Mouse (Mus musculus): ENCODE results near the gene Cyb5d1. TPM values are rescaled to one million over a fixed set of nuclear protein-coding genes. Genes with fewer than 3 reads are reported as not detected.

Gene Cyb5d1
- polyA plus RNA-seq, 1 experiment from 2014 or later = 20.6 TPM

DNA sequence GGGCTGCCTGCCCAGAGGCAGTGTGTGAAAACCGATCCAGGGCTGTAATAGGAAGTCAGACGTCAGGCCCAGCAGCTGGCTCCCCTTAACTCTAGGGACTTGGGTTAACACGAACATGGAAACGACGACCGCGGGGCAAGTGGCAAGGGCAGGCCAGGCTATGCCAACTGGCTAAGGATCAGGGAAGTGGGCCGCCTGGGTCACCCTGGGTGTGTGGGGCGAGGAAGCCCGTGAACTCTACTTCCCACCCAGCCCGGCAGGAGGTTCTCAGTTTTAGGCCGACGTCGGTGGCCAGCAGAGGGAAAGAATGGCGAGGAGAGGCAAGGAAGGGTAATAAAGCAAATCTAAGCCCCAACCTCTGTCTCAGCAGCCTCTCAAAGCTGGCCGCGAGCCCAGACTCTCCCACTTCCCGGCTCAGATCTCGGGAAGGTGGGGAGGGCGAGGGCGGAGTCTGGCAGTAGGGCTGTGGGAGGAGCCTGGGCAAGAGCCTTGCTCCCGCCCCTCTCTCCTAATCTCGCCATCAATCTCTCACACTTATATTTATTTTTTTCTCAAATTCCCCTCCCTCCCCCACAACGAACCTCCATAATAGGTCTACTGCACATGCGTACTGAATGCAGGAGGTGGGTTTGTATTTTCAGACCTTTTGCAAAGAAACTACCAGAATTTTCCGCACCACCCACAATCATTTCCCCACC lies 29.1 kb downstream of the Cyb5d1 start:
- Histone ChIP-seq H3K36me3 (peaks cover 18% of the 10 kb centered on the region), H3K4me1 (replicated peaks) (peaks cover 53% of the 10 kb centered on the region), H3K27me3 (no peaks in the 10 kb centered on the region), H3K4me3 (peak overlapping the region; percentile 82), H3K4me2 (peak overlapping the region; percentile 97), H3K9ac (peak overlapping the region; percentile 51), H3K9me3 (replicated peaks) (no peaks in the 10 kb centered on the region), H3K27ac (peak overlapping the region; percentile 97)
- 1% methylated on average over 26 of the region's 26 CpGs for WGBS
- ATAC-seq (replicated peaks; ENCODE audit: insufficient number of reproducible peaks, insufficient read depth, low FRiP score, low read depth) = peak; percentile 83

GRCm38 (mm10) chr11:69365722-69366121 lies 29.7 kb downstream of the Cyb5d1 start:
- peak overlapping the region; percentile 51 for H3K9ac ChIP-seq
- WGBS = 41% methylated on average over 6 of the region's 6 CpGs
- H3K4me3 ChIP-seq = peak overlapping the region; percentile 82
- H3K9me3 ChIP-seq (replicated peaks) = no peaks in the 10 kb centered on the region
- peak overlapping the region; percentile 97 for H3K27ac ChIP-seq
- H3K27me3 ChIP-seq = no peaks in the 10 kb centered on the region
- H3K36me3 ChIP-seq = peaks cover 24% of the 10 kb centered on the region
- H3K4me1 ChIP-seq (replicated peaks) = peaks cover 47% of the 10 kb centered on the region
- ATAC-seq (replicated peaks; ENCODE audit: insufficient number of reproducible peaks, insufficient read depth, low FRiP score, low read depth) = no peak
- H3K4me2 ChIP-seq = peak overlapping the region; percentile 97

DNA sequence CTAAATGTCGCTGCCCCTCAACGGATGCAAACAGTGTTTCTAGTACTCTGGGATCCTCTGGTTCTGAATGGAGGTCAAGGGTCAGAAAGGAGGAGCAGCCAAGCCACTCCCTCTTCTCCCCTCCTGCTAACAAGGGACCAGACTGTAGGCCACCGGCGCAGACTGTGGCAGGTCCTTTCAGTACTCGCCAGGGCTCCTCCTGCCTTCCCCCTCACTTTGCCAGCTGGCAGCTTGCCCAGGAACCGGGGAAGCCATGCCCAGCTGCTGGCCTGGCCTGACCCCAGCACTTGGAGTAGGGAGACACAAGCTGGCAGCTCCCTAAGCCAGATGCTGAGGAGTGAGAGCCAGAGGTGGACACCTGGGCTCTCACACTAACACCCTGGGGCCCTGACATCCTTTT lies 30.5 kb downstream of the Cyb5d1 start:
- WGBS = 3% methylated on average over 6 of the region's 6 CpGs
- Histone ChIP-seq H3K27me3 (no peaks in the 10 kb centered on the region), H3K4me1 (replicated peaks) (peaks cover 44% of the 10 kb centered on the region), H3K4me2 (peak overlapping the region; percentile 97; the same call in 1 of the 2 replicates), H3K36me3 (peaks cover 32% of the 10 kb centered on the region), H3K9ac (0 out of 2 replicates have a peak overlapping the region, but pooled peaks have one; percentile 28), H3K4me3 (0 out of 2 replicates have a peak overlapping the region, but pooled peaks have one; percentile 10), H3K9me3 (replicated peaks) (no peaks in the 10 kb centered on the region), H3K27ac (peak overlapping the region; percentile 97)
- ATAC-seq (replicated peaks; ENCODE audit: insufficient number of reproducible peaks, insufficient read depth, low FRiP score, low read depth) = peak; percentile 68

DNA sequence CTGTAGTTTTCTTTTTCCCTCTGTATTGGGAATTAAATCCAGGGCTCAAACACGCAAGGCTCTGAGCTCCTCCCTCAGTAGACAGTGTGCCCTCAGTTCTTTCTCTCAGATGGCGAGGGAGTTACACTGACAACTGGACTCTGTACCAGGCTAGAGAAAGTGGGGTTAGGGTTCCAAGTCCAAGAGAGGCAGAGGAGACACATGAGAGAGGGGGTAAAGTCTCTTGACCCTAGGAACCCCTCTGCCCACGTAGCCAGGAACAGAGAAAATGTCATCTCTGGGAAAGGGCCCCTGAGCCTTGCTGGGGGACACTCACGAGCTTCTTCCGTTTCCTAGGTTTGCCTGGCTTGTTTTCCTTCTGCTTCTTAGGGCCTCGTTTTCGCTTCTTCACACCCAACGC lies 31.1 kb downstream of the Cyb5d1 start:
- no peak for ATAC-seq (replicated peaks; ENCODE audit: insufficient number of reproducible peaks, insufficient read depth, low FRiP score, low read depth)
- Histone ChIP-seq H3K27ac (peak overlapping the region; percentile 97), H3K4me3 (peak overlapping the region; percentile 10; the same call in 1 of the 2 replicates), H3K4me1 (replicated peaks) (peaks cover 42% of the 10 kb centered on the region), H3K9ac (0 out of 2 replicates have a peak overlapping the region, but pooled peaks have one; percentile 28), H3K27me3 (no peaks in the 10 kb centered on the region), H3K36me3 (peaks cover 38% of the 10 kb centered on the region), H3K4me2 (peak overlapping the region; percentile 97; the same call in 1 of the 2 replicates), H3K9me3 (replicated peaks) (no peaks in the 10 kb centered on the region)
- 53% methylated on average over 8 of the region's 8 CpGs for WGBS

- ATAC-seq (replicated peaks; ENCODE audit: insufficient number of reproducible peaks, insufficient read depth, low FRiP score, low read depth) = no peak
- H3K4me2 ChIP-seq = no peak overlapping the region
- WGBS = 70% methylated on average over 2 of the region's 2 CpGs
Measured at GRCm38 (mm10) chr11:69362479-69362878, 33.0 kb downstream of the Cyb5d1 start.

GRCm38 (mm10) chr11:69362021-69362420 lies 33.4 kb downstream of the Cyb5d1 start:
- Histone ChIP-seq H3K4me1 (replicated peaks) (peaks cover 28% of the 10 kb centered on the region), H3K27me3 (no peaks in the 10 kb centered on the region), H3K9me3 (replicated peaks) (no peaks in the 10 kb centered on the region), H3K4me2 (no peak overlapping the region), H3K27ac (no peak overlapping the region), H3K4me3 (no peak overlapping the region), H3K36me3 (peaks cover 60% of the 10 kb centered on the region), H3K9ac (no peak overlapping the region)
- whole genome bisulfite sequencing = 74% methylated on average over 7 of the region's 7 CpGs
- ATAC-seq (replicated peaks; ENCODE audit: insufficient number of reproducible peaks, insufficient read depth, low FRiP score, low read depth) = no peak

More at GRCm38 (mm10) chr11:69362479-69362878, 33.0 kb downstream of the Cyb5d1 start:
- H3K27me3 ChIP-seq = no peaks in the 10 kb centered on the region
- H3K27ac ChIP-seq = no peak overlapping the region
- H3K4me1 ChIP-seq (replicated peaks) = peaks cover 33% of the 10 kb centered on the region
- no peak overlapping the region for H3K9ac ChIP-seq
- H3K4me3 ChIP-seq = no peak overlapping the region
- no peaks in the 10 kb centered on the region for H3K9me3 ChIP-seq (replicated peaks)
- peaks cover 55% of the 10 kb centered on the region for H3K36me3 ChIP-seq

- Histone ChIP-seq H3K4me2 (no peak overlapping the region), H3K4me1 (replicated peaks) (no peaks in the 10 kb centered on the region), H3K9me3 (replicated peaks) (no peaks in the 10 kb centered on the region), H3K36me3 (peaks cover 83% of the 10 kb centered on the region), H3K9ac (no peak overlapping the region), H3K27me3 (no peaks in the 10 kb centered on the region), H3K27ac (no peak overlapping the region), H3K4me3 (no peak overlapping the region)
- WGBS = 86% methylated on average over 12 of the region's 12 CpGs
- ATAC-seq (replicated peaks; ENCODE audit: insufficient number of reproducible peaks, insufficient read depth, low FRiP score, low read depth) = no peak
Measured at GRCm38 (mm10) chr11:69357690-69358089, 37.7 kb downstream of the Cyb5d1 start.

DNA sequence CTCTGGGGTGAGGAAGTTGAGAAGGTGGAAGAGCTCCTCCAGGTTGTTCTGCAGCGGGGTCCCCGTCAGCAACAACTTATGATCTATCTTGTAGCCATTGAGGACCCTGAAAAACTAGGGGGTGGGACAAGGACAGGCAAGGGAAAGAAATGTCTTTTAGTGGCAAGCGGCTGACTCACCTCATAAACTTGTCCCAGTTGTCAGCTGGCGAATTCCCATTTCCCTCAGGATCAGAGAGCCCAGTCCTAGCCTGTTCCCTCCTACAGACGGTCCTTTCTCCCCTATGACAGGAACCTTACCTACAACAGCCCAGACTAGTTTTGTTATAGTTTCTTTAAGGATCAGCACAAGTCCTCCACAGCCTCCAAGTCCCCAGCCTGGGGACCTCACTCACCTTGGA lies 38.9 kb downstream of the Cyb5d1 start:
- 87% methylated on average over 5 of the region's 5 CpGs for WGBS
- no peak overlapping the region for H3K27ac ChIP-seq
- ATAC-seq (replicated peaks; ENCODE audit: insufficient number of reproducible peaks, insufficient read depth, low FRiP score, low read depth) = no peak
- no peaks in the 10 kb centered on the region for H3K9me3 ChIP-seq (replicated peaks)
- no peak overlapping the region for H3K9ac ChIP-seq
- no peak overlapping the region for H3K4me2 ChIP-seq
- no peak overlapping the region for H3K4me3 ChIP-seq
- H3K27me3 ChIP-seq = no peaks in the 10 kb centered on the region
- no peaks in the 10 kb centered on the region for H3K4me1 ChIP-seq (replicated peaks)
- peaks cover 85% of the 10 kb centered on the region for H3K36me3 ChIP-seq

- Histone ChIP-seq H3K27ac (no peak overlapping the region), H3K9ac (no peak overlapping the region), H3K36me3 (peaks cover 55% of the 10 kb centered on the region), H3K4me3 (no peak overlapping the region), H3K4me2 (no peak overlapping the region), H3K9me3 (replicated peaks) (no peaks in the 10 kb centered on the region), H3K27me3 (no peaks in the 10 kb centered on the region), H3K4me1 (replicated peaks) (no peaks in the 10 kb centered on the region; the same call in 1 of the 2 replicates)
- no peak for ATAC-seq (replicated peaks; ENCODE audit: insufficient number of reproducible peaks, insufficient read depth, low FRiP score, low read depth)
- 84% methylated on average over 25 of the region's 26 CpGs for WGBS
Measured at GRCm38 (mm10) chr11:69346441-69346840, 49.0 kb downstream of the Cyb5d1 start.

Other genes starting within 250 kb of the Cyb5d1 start
- gene Alox12b, start 238.6 kb downstream of the Cyb5d1 start, polyA plus RNA-seq (2015; fragmentation: Nextera tagmentation; extraction: Ambion mirVana) = 0.05 TPM in 2 replicates
- 1.9 and 2.1 TPM in 2 replicates for gene Alox8, start 197.8 kb downstream of the Cyb5d1 start, polyA plus RNA-seq (2015; fragmentation: Nextera tagmentation; extraction: Ambion mirVana)
- gene Gucy2e, start 158.6 kb downstream of the Cyb5d1 start, polyA plus RNA-seq (2015; fragmentation: Nextera tagmentation; extraction: Ambion mirVana) = 0.08 and 0.13 TPM in 2 replicates
- 12.7 and 17.2 TPM in 2 replicates for gene Cntrob, start 71.9 kb downstream of the Cyb5d1 start, polyA plus RNA-seq (2015; fragmentation: Nextera tagmentation; extraction: Ambion mirVana)
- gene Trappc1, start 71.7 kb downstream of the Cyb5d1 start, polyA plus RNA-seq (2015; fragmentation: Nextera tagmentation; extraction: Ambion mirVana) = 163 and 164 TPM in 2 replicates
- gene Kcnab3, start 69.4 kb downstream of the Cyb5d1 start, polyA plus RNA-seq (2015; fragmentation: Nextera tagmentation; extraction: Ambion mirVana) = 0.77 and 1.1 TPM in 2 replicates
- gene Rnf227, start 55.2 kb downstream of the Cyb5d1 start, polyA plus RNA-seq (2015; fragmentation: Nextera tagmentation; extraction: Ambion mirVana) = 6.6 and 7.3 TPM in 2 replicates
- 14.2 and 22.9 TPM in 2 replicates for gene Chd3, start 26.2 kb downstream of the Cyb5d1 start, polyA plus RNA-seq (2015; fragmentation: Nextera tagmentation; extraction: Ambion mirVana)
- 129 and 132 TPM in 2 replicates for gene Naa38, start 144 bp downstream of the Cyb5d1 start, polyA plus RNA-seq (2015; fragmentation: Nextera tagmentation; extraction: Ambion mirVana)
- gene Tmem88, start 2.6 kb upstream of the Cyb5d1 start, polyA plus RNA-seq (2015; fragmentation: Nextera tagmentation; extraction: Ambion mirVana) = 37.3 and 40.6 TPM in 2 replicates
- 18.6 and 19.5 TPM in 2 replicates for gene Kdm6b, start 18.0 kb upstream of the Cyb5d1 start, polyA plus RNA-seq (2015; fragmentation: Nextera tagmentation; extraction: Ambion mirVana)
- 0.21 and 0.42 TPM in 2 replicates for gene Dnah2, start 153.5 kb upstream of the Cyb5d1 start, polyA plus RNA-seq (2015; fragmentation: Nextera tagmentation; extraction: Ambion mirVana)
- gene Efnb3, start 164.6 kb upstream of the Cyb5d1 start, polyA plus RNA-seq (2015; fragmentation: Nextera tagmentation; extraction: Ambion mirVana) = 53.8 and 59.7 TPM in 2 replicates
- 13.3 and 17.0 TPM in 2 replicates for gene Wrap53, start 184.6 kb upstream of the Cyb5d1 start, polyA plus RNA-seq (2015; fragmentation: Nextera tagmentation; extraction: Ambion mirVana)
- 59.4 and 88.1 TPM in 2 replicates for gene Trp53, start 184.7 kb upstream of the Cyb5d1 start, polyA plus RNA-seq (2015; fragmentation: Nextera tagmentation; extraction: Ambion mirVana)
- gene Atp1b2, start 210.3 kb upstream of the Cyb5d1 start, polyA plus RNA-seq (2015; fragmentation: Nextera tagmentation; extraction: Ambion mirVana) = 24.2 and 24.5 TPM in 2 replicates
- gene Shbg, start 222.3 kb upstream of the Cyb5d1 start, polyA plus RNA-seq (2015; fragmentation: Nextera tagmentation; extraction: Ambion mirVana) = 0.29 TPM in 1 of 2 replicates, not detected in the other
- gene Sat2, start 226.4 kb upstream of the Cyb5d1 start, polyA plus RNA-seq (2015; fragmentation: Nextera tagmentation; extraction: Ambion mirVana) = 14.3 and 16.7 TPM in 2 replicates
- 22.9 and 28.5 TPM in 2 replicates for gene Fxr2, start 237.4 kb upstream of the Cyb5d1 start, polyA plus RNA-seq (2015; fragmentation: Nextera tagmentation; extraction: Ambion mirVana)